Mouse (Mus musculus): ENCODE data around the gene Rapgef6.
"Not testable (repeated sequence)": the region's sequence is repeated elsewhere in the genome, so short reads cannot be mapped to it uniquely, and the experiment has no call there.

Gene Rapgef6

GRCm38 (mm10) chr11:54592585-54592984, 69.9 kb downstream of the Rapgef6 start:
- no peak for DNase-seq

GRCm38 (mm10) chr11:54594049-54594448, 71.4 kb downstream of the Rapgef6 start:
- DNase-seq = peak; percentile 58

DNA sequence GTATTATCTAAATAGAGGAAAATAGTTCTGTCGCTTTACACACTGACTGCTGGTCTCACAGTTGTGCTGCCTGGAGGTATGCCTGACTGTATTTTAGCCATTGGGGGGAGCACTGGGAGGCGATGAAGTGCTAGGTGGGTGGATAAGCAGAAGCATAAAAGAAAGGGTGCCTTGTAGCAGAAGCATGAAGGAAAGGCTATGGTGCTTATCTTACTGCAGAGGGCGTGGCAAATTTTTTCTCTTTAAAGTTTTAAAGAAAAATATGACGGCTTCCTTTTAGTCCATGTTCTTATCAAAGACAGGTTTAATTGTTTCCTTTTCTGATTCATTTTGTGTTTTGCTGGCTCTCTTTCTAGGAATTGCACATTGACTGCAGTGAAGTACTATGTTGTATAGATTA, 72.4 kb downstream of the Rapgef6 start:
- DNase-seq = peak; percentile 36

GRCm38 (mm10) chr11:54595905-54596555, 73.4 kb downstream of the Rapgef6 start:
- DNase-seq = no peak

- peak; percentile 27 for DNase-seq
Measured at GRCm38 (mm10) chr11:54597902-54598447, 75.3 kb downstream of the Rapgef6 start.

DNA sequence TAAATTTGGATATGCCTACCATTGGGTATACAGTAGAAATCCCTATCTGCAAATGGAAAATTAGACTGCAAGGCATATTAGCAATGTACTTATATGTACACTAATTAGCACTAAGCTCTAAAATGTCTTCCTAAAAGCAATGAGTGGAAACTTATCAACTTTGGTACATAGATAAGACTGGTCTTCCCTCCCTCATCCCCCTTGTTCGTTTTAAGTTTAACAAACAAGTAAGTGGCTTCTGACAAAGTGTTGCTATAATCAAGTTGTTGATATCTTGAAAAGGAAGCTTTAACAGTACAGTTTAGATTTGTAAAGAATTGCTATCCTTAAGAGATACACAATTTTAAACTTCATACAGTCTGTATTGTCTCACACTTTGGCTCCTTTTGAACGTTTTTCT, 78.5 kb downstream of the Rapgef6 start:
- no peak for DNase-seq

DNA sequence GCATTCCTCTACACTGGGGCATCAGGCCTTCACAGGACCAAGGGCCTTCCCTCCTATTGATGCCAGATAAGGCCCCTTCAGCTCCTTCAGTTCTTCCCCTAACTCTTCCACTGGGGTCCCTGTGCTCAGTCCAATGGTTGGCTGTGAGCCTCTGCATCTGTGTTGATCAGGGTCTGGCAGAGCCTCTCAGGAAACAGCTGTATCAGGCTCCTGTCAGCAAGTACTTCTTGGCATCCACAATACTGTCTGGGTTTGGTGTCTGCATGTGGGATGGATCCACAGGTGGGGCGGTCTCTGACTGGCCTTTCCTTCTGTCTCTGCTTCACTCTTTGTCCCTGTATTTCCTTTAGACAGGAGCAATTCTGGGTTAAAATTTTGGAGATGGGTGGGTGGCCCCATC, 80.1 kb downstream of the Rapgef6 start:
- DNase-seq = not testable (repeated sequence)

GRCm38 (mm10) chr11:54604415-54604814, 81.8 kb downstream of the Rapgef6 start:
- no peak for DNase-seq

- no peak for DNase-seq
Measured at GRCm38 (mm10) chr11:54613628-54614027, 91.0 kb downstream of the Rapgef6 start.

- no peak for DNase-seq
Measured at GRCm38 (mm10) chr11:54614560-54614959, 91.9 kb downstream of the Rapgef6 start.

DNA sequence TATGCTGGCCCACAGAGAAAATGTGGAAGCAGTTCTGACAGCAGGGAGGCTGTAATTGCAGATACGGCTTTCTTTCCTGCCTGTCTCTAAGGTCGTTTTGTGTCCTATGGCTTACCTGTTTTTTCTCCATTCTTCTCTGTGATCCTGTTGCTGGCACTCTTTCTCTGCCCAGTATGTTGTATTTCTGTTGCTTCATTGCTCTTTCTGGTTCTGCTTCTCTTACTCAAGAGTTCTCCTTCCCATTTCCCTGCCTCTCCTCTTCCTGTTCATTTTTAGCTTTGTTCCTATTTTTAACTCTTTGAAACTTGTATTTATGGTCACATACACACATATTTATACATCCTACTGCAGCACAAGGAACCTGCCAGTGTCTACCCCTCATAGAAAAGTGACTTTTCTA, 96.2 kb downstream of the Rapgef6 start:
- no peak for DNase-seq

- DNase-seq = no peak
Measured at GRCm38 (mm10) chr11:54621725-54622124, 99.1 kb downstream of the Rapgef6 start.

GRCm38 (mm10) chr11:54626905-54627304, 104.3 kb downstream of the Rapgef6 start:
- no peak for DNase-seq

DNA sequence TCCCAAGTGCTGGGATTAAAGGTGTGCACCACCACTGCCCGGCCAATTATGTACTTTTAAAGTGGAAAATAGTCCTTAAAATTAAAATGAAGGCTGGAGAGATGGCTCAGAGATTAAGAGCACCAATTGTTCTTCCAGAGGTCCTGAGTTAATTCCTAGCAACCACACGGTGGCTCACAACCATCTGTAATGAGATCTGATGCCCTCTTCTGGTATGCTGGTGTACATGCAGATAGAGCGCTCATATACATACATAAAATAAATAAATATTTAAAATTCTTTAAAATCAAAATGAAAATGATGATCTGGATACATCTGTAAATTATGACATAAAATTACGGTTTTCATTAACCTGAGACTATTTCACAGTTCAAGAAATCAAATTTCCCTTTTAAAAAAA, 123.8 kb downstream of the Rapgef6 start:
- no peak for DNase-seq

- DNase-seq = no peak
Measured at GRCm38 (mm10) chr11:54648573-54648972, 125.9 kb downstream of the Rapgef6 start.

DNA sequence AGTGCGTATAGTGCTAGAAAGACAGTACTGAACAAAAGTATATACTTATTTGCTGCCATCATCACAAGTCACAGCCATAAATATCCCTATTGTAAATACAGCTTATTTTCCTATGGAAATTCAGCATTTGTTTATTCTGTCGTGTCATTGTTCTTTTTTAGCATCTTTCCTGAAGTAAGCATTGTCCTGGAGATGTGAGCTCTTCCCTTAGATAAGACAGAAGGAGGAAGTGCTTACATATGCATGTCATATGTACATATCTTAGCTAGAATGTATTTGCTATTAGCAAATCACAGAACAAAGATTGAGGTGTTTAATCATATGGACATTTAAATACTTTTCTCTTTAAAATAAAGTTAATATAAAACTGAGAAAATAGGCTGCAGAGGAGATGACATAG, 132.8 kb downstream of the Rapgef6 start:
- no peak for DNase-seq

GRCm38 (mm10) chr11:54673575-54674298, 151.1 kb downstream of the Rapgef6 start:
- no peak for DNase-seq

- no peak for DNase-seq
Measured at GRCm38 (mm10) chr11:54675792-54676489, 153.3 kb downstream of the Rapgef6 start.

DNA sequence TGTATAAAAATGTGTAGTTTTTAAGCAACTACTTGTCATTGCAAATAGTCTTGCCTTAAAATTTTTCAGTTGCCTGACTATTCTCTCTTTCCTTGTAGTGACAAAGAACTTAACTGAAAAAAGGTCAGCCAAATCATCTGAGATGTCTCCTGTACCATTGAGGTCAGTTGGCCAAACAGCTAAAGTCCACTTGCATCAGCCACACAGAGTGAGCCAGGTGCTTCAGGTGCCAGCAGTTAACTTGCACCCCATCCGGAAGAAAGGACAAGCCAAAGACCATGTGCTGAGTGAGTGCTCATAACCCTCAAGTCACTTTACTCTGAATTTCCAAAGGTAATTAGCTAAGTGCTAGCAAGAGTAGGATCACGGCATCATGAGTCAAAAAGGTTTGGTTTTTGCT, 156.5 kb downstream of the Rapgef6 start:
- no peak for DNase-seq

DNA sequence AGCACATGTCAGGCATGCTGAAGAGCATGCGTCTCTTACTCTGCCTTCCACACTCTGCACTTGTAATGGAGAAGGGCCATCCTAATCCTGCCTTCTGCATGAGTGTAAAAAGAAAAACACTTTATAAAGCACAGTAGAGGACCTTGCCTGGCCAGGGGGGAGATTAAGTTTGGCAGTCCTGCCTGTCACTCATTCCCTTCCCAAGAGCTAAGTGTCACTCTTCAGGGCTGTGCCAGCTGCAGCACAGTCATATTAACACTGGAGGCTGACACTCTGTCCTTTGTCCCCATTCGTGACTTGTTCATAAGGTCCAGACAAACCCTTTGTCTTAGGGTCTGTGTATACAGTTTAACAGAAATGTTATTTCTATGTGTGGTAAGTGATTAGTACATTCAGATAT, 162.2 kb downstream of the Rapgef6 start:
- no peak for DNase-seq

DNA sequence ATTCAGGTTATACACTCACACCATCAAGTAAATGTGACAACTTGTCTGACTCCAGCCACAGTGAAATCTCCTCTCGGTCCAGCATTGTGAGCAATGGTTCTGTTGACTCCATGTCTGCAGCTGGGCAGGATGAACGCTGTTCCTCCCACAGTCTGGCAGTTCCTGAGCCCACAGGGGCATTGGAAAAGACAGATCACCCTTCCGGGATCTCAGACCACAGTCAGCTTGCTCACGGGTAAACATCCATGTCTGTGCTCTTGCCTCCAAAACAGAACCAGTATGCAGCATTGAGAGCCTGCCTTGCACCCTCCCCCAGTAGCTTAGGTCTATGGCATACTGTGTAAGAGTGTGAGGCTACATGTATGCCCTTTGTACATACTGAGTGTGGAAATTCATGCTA, 167.5 kb downstream of the Rapgef6 start:
- DNase-seq = no peak

DNA sequence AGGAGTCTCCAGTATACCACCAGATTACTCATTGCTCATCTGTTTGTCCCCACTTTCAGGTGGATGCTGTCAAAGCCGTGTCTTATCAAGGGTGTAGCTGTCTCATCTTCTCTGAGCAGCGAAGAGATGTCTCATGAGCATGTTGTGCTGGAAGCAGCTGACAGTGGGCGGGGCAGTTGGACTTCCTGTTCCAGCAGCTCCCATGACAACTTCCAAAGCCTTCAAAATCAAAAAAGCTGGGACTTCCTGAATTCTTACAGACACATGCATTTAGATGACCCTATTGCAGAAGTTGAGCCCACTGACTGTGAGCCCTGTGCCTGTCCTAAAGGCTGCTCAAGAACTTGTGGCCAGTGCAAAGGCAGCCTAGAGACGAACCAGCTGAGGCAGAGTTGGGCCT, 168.5 kb downstream of the Rapgef6 start:
- no peak for DNase-seq

DNA sequence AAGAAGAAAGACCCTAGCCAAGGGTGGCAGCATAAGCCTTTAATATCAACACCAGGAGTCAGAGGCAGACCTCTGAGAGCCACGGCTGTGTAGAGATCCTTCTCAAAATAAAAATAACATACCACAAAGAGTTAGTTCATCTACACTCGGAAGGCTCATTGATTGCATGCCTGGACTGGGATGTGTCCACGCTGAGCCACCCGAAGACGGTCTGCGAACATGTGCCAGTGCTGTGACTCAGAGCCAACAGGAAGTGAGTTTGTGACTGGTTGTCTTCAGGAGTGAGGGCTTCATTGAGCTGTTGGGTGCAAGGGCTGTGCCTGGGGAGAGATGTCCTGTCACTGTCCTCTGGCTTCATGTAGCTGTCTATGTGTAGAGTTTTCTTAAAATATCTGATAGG, 171.0 kb downstream of the Rapgef6 start:
- DNase-seq = no peak

GRCm38 (mm10) chr11:54694291-54694690, 171.6 kb downstream of the Rapgef6 start:
- DNase-seq = no peak
